Mouse (Mus musculus): ENCODE results near the gene Hs3st4. TPM values are rescaled to one million over a fixed set of nuclear protein-coding genes. Genes with fewer than 3 reads are reported as not detected.

Hs3st4 gene
- polyA plus RNA-seq, 1 experiment from 2014 or later: not detected

- H3K27me3 ChIP-seq (replicated peaks; ENCODE audit: insufficient read depth, low read length): no peaks in the 10 kb centered on the region
- H3K4me3 ChIP-seq (ENCODE audit: low read depth, low read length): no peak overlapping the region
- H3K9me3 ChIP-seq (ENCODE audit: low read length): no peaks in the 10 kb centered on the region
- H3K4me1 ChIP-seq (ENCODE audit: insufficient read depth, low read depth, low read length): no peaks in the 10 kb centered on the region
- DNase-seq (ENCODE audit: low spot score) (no peak), ATAC-seq (no peak)
- no peaks in the 10 kb centered on the region for H3K36me3 ChIP-seq (ENCODE audit: insufficient read depth, low read length)
- no peak overlapping the region for H3K9ac ChIP-seq (replicated peaks; ENCODE audit: low read depth)
- no peak for TF ChIP-seq EP300 (IDR thresholded peaks at IDR 0.05)
- 66% methylated on average over 5 of the region's 5 CpGs for WGBS
- H3K27ac ChIP-seq (ENCODE audit: low read length): no peak overlapping the region
- no peak overlapping the region for H3K4me2 ChIP-seq (replicated peaks; ENCODE audit: low read depth, low read length)
Measured at GRCm38 (mm10) chr7:124050421-124050820, 67.8 kb downstream of the Hs3st4 start.

- DNase-seq (ENCODE audit: low spot score): no peak
- H3K4me3 ChIP-seq (ENCODE audit: low read depth, low read length): no peak overlapping the region
Measured at GRCm38 (mm10) chr7:124083741-124084140, 101.1 kb downstream of the Hs3st4 start.

GRCm38 (mm10) chr7:124129019-124129418 lies 146.3 kb downstream of the Hs3st4 start:
- H3K27me3 ChIP-seq (replicated peaks; ENCODE audit: insufficient read depth, low read length): no peaks in the 10 kb centered on the region
- H3K9ac ChIP-seq (replicated peaks; ENCODE audit: low read depth): no peak overlapping the region
- WGBS: 1% methylated on average over 2 of the region's 2 CpGs
- no peak overlapping the region for H3K4me3 ChIP-seq (ENCODE audit: low read depth, low read length)
- ATAC-seq (no peak), DNase-seq (ENCODE audit: low spot score) (peak; percentile 72)
- no peak overlapping the region for H3K4me2 ChIP-seq (replicated peaks; ENCODE audit: low read depth, low read length)
- H3K27ac ChIP-seq (ENCODE audit: low read length): no peak overlapping the region
- TF ChIP-seq EP300 (IDR thresholded peaks at IDR 0.05) (no peak), CTCF (IDR thresholded peaks at IDR 0.05) (peak; percentile 65)
- no peaks in the 10 kb centered on the region for H3K36me3 ChIP-seq (ENCODE audit: insufficient read depth, low read length)
- H3K4me1 ChIP-seq (ENCODE audit: insufficient read depth, low read depth, low read length): no peaks in the 10 kb centered on the region
- H3K9me3 ChIP-seq (ENCODE audit: low read length): no peaks in the 10 kb centered on the region

More at GRCm38 (mm10) chr7:124083741-124084140, 101.1 kb downstream of the Hs3st4 start:
- no peaks in the 10 kb centered on the region for H3K36me3 ChIP-seq (ENCODE audit: insufficient read depth, low read length)
- H3K9ac ChIP-seq (replicated peaks; ENCODE audit: low read depth): no peak overlapping the region
- H3K4me1 ChIP-seq (ENCODE audit: insufficient read depth, low read depth, low read length): no peaks in the 10 kb centered on the region
- no peaks in the 10 kb centered on the region for H3K27me3 ChIP-seq (replicated peaks; ENCODE audit: insufficient read depth, low read length)
- no peak for TF ChIP-seq EP300 (IDR thresholded peaks at IDR 0.05)
- ATAC-seq: no peak
- H3K9me3 ChIP-seq (ENCODE audit: low read length): no peaks in the 10 kb centered on the region
- no peak overlapping the region for H3K27ac ChIP-seq (ENCODE audit: low read length)
- 52% methylated on average over 1 of the region's 1 CpGs for WGBS
- H3K4me2 ChIP-seq (replicated peaks; ENCODE audit: low read depth, low read length): no peak overlapping the region

GRCm38 (mm10) chr7:124131312-124131711 lies 148.6 kb downstream of the Hs3st4 start:
- ATAC-seq (peak; percentile 94), DNase-seq (ENCODE audit: low spot score) (peak; percentile 91)
- WGBS: 34% methylated on average over 7 of the region's 7 CpGs
- H3K9me3 ChIP-seq (ENCODE audit: low read length): no peaks in the 10 kb centered on the region
- H3K4me1 ChIP-seq (ENCODE audit: insufficient read depth, low read depth, low read length): no peaks in the 10 kb centered on the region
- H3K36me3 ChIP-seq (ENCODE audit: insufficient read depth, low read length): no peaks in the 10 kb centered on the region
- no peak overlapping the region for H3K4me3 ChIP-seq (ENCODE audit: low read depth, low read length)
- H3K9ac ChIP-seq (replicated peaks; ENCODE audit: low read depth): no peak overlapping the region
- no peaks in the 10 kb centered on the region for H3K27me3 ChIP-seq (replicated peaks; ENCODE audit: insufficient read depth, low read length)
- H3K27ac ChIP-seq (ENCODE audit: low read length): no peak overlapping the region
- no peak overlapping the region for H3K4me2 ChIP-seq (replicated peaks; ENCODE audit: low read depth, low read length)
- TF ChIP-seq EP300 (IDR thresholded peaks at IDR 0.05): peak; percentile 70; the same call in 1 of the 2 replicates
- TF ChIP-seq CTCF (IDR thresholded peaks at IDR 0.05): no peak

- 67% methylated on average over 5 of the region's 5 CpGs for WGBS
Measured at GRCm38 (mm10) chr7:124136133-124136532, 153.5 kb downstream of the Hs3st4 start.

GRCm38 (mm10) chr7:124141229-124141628 lies 158.6 kb downstream of the Hs3st4 start:
- DNase-seq (ENCODE audit: low spot score) (no peak), ATAC-seq (no peak)
- Histone ChIP-seq H3K36me3 (ENCODE audit: insufficient read depth, low read length) (no peaks in the 10 kb centered on the region), H3K4me2 (replicated peaks; ENCODE audit: low read depth, low read length) (no peak overlapping the region), H3K9me3 (ENCODE audit: low read length) (no peaks in the 10 kb centered on the region), H3K4me1 (ENCODE audit: insufficient read depth, low read depth, low read length) (no peaks in the 10 kb centered on the region), H3K9ac (replicated peaks; ENCODE audit: low read depth) (no peak overlapping the region), H3K4me3 (ENCODE audit: low read depth, low read length) (no peak overlapping the region), H3K27me3 (replicated peaks; ENCODE audit: insufficient read depth, low read length) (no peaks in the 10 kb centered on the region), H3K27ac (ENCODE audit: low read length) (no peak overlapping the region)
- TF ChIP-seq EP300 (IDR thresholded peaks at IDR 0.05) (no peak), CTCF (IDR thresholded peaks at IDR 0.05) (no peak)
- WGBS: 67% methylated on average over 6 of the region's 6 CpGs

More at GRCm38 (mm10) chr7:124136133-124136532, 153.5 kb downstream of the Hs3st4 start:
- ATAC-seq (no peak), DNase-seq (ENCODE audit: low spot score) (no peak)
- Histone ChIP-seq H3K27me3 (replicated peaks; ENCODE audit: insufficient read depth, low read length) (no peaks in the 10 kb centered on the region), H3K27ac (ENCODE audit: low read length) (no peak overlapping the region), H3K9me3 (ENCODE audit: low read length) (no peaks in the 10 kb centered on the region), H3K36me3 (ENCODE audit: insufficient read depth, low read length) (no peaks in the 10 kb centered on the region), H3K4me2 (replicated peaks; ENCODE audit: low read depth, low read length) (no peak overlapping the region), H3K9ac (replicated peaks; ENCODE audit: low read depth) (no peak overlapping the region), H3K4me1 (ENCODE audit: insufficient read depth, low read depth, low read length) (no peaks in the 10 kb centered on the region), H3K4me3 (ENCODE audit: low read depth, low read length) (no peak overlapping the region)
- TF ChIP-seq EP300 (IDR thresholded peaks at IDR 0.05): no peak
- no peak for TF ChIP-seq CTCF (IDR thresholded peaks at IDR 0.05)

GRCm38 (mm10) chr7:124150901-124151300 lies 168.2 kb downstream of the Hs3st4 start:
- Histone ChIP-seq H3K9me3 (ENCODE audit: low read length) (no peaks in the 10 kb centered on the region), H3K27me3 (replicated peaks; ENCODE audit: insufficient read depth, low read length) (no peaks in the 10 kb centered on the region), H3K9ac (replicated peaks; ENCODE audit: low read depth) (no peak overlapping the region), H3K36me3 (ENCODE audit: insufficient read depth, low read length) (no peaks in the 10 kb centered on the region), H3K4me1 (ENCODE audit: insufficient read depth, low read depth, low read length) (no peaks in the 10 kb centered on the region), H3K4me2 (replicated peaks; ENCODE audit: low read depth, low read length) (no peak overlapping the region), H3K4me3 (ENCODE audit: low read depth, low read length) (no peak overlapping the region), H3K27ac (ENCODE audit: low read length) (no peak overlapping the region)
- no peak for DNase-seq (ENCODE audit: low spot score)
- whole genome bisulfite sequencing: 33% methylated on average over 2 of the region's 2 CpGs
- ATAC-seq: no peak
- TF ChIP-seq EP300 (IDR thresholded peaks at IDR 0.05): no peak
- TF ChIP-seq CTCF (IDR thresholded peaks at IDR 0.05): no peak

Data from lung, postnatal 0 days (tissue).